Mouse (Mus musculus) CH12.LX (cell line): ENCODE measurements around the gene Gsta2. TPM values are rescaled to one million over a fixed set of nuclear protein-coding genes. Genes with fewer than 3 reads are reported as not detected.

Source experiments
- DNase-seq: peaks from one replicate; pipeline ENCODE4 v3.0.0-alpha.2; 2013; ENCODE audit errors: extremely low read depth
- H3K27ac ChIP-seq: 2 replicates; pipeline ENCODE4 v1.5.1; 2012; ENCODE audit warnings: low read depth, mild to moderate bottlenecking, control low read depth, moderate library complexity; ENCODE audit not compliant: insufficient read depth
- H3K27me3 ChIP-seq: replicated peaks from 2 replicates; pipeline ENCODE3; 2012; ENCODE audit warnings: inconsistent platforms
- H3K36me3 ChIP-seq, 2 experiments: replicated peaks in 1 of 2; 2 replicates each; pipeline versions ENCODE3 to v1.6.1; 2012; ENCODE audit warnings: inconsistent platforms in 1 of 2, low read length in 1 of 2, mild to moderate bottlenecking in 1 of 2, mixed read lengths in 1 of 2, moderate library complexity in 1 of 2; ENCODE audit not compliant: control insufficient read depth in 1 of 2, insufficient read depth in 1 of 2
- H3K4me1 ChIP-seq, 2 experiments: 2 replicates each; pipeline ENCODE4 v1.6.1; 2012; ENCODE audit warnings: inconsistent platforms in 1 of 2, moderate library complexity in 1 of 2; ENCODE audit not compliant: insufficient read depth in 2 of 2, control insufficient read depth in 1 of 2
- H3K4me2 ChIP-seq: 2 replicates; pipeline ENCODE4 v1.6.1; 2012; ENCODE audit warnings: low read depth, mild to moderate bottlenecking, control low read depth; ENCODE audit not compliant: poor library complexity, insufficient read depth, severe bottlenecking
- H3K4me3 ChIP-seq, 3 experiments: fragments of 150-350 bp in 1 of 3; sonication (generic) in 1 of 3; replicated peaks in 1 of 3; 2 replicates each; pipeline versions ENCODE3 to v1.5.1; 2011 to 2012; ENCODE audit warnings: low read depth in 2 of 3, low read length in 2 of 3, mild to moderate bottlenecking in 2 of 3, moderate library complexity in 2 of 3, control low read depth in 1 of 3, improper control_type of control experiment in 1 of 3, inconsistent platforms in 1 of 3, mixed read lengths in 1 of 3; ENCODE audit not compliant: poor library complexity in 1 of 3
- H3K79me2 ChIP-seq: replicated peaks from 2 replicates; pipeline ENCODE4 v1.6.1; 2012; ENCODE audit warnings: mild to moderate bottlenecking, moderate library complexity; ENCODE audit not compliant: control insufficient read depth, poor library complexity, insufficient read depth, severe bottlenecking; ENCODE audit errors: extremely low read depth
- H3K9ac ChIP-seq: 2 replicates; pipeline ENCODE4 v1.6.1; 2012; ENCODE audit warnings: low read depth, mild to moderate bottlenecking, control low read depth, moderate library complexity; ENCODE audit not compliant: insufficient read depth
- H3K9me3 ChIP-seq: replicated peaks from 2 replicates; pipeline ENCODE3; 2012; ENCODE audit warnings: low read length, inconsistent platforms, mixed read lengths
- BHLHE40 ChIP-seq: IDR thresholded peaks from 2 replicates; pipeline ENCODE4 v1.6.1; 2011; ENCODE audit warnings: mild to moderate bottlenecking, low read depth, low read length, improper control_type of control experiment
- CHD1 ChIP-seq: IDR thresholded peaks from 2 replicates; pipeline ENCODE4 v1.6.1; 2012; ENCODE audit warnings: low read depth, low read length, improper control_type of control experiment, inconsistent platforms
- CHD2 ChIP-seq: IDR thresholded peaks from 2 replicates; pipeline ENCODE4 v1.6.1; 2011; ENCODE audit warnings: low read length, improper control_type of control experiment
- CTCF ChIP-seq, 2 experiments: IDR thresholded peaks in 1 of 2; conservative IDR thresholded peaks in 1 of 2; 2 replicates each; pipeline ENCODE4 v1.5.1; 2011 to 2012; ENCODE audit warnings: low read depth in 2 of 2, low read length in 2 of 2, improper control_type of control experiment in 1 of 2, inconsistent platforms in 1 of 2, mild to moderate bottlenecking in 1 of 2, moderate library complexity in 1 of 2
- E2F4 ChIP-seq: IDR thresholded peaks from 2 replicates; pipeline ENCODE4 v1.6.1; 2011; ENCODE audit warnings: low read depth, low read length, improper control_type of control experiment; ENCODE audit not compliant: insufficient replicate concordance
- ELF1 ChIP-seq: IDR thresholded peaks from 2 replicates; pipeline ENCODE4 v1.6.1; 2014; ENCODE audit warnings: low read depth, mild to moderate bottlenecking, inconsistent platforms, low read length, improper control_type of control experiment
- EP300 ChIP-seq: IDR thresholded peaks from 2 replicates; pipeline ENCODE4 v1.6.1; 2011; ENCODE audit warnings: low read length, improper control_type of control experiment
- HCFC1 ChIP-seq: IDR thresholded peaks from 2 replicates; pipeline ENCODE4 v1.6.1; 2012; ENCODE audit warnings: low read depth, mild to moderate bottlenecking, inconsistent platforms, low read length, improper control_type of control experiment
- IRF4 ChIP-seq: IDR thresholded peaks from 2 replicates; pipeline ENCODE4 v1.6.1; 2014; ENCODE audit warnings: low read depth, mild to moderate bottlenecking, inconsistent platforms, low read length, improper control_type of control experiment
- JUN ChIP-seq: IDR thresholded peaks from 2 replicates; pipeline ENCODE4 v1.6.1; 2011; ENCODE audit warnings: low read depth, mild to moderate bottlenecking, low read length, improper control_type of control experiment, moderate library complexity; ENCODE audit not compliant: insufficient read depth
- JUND ChIP-seq: conservative IDR thresholded peaks from 2 replicates; pipeline ENCODE4 v1.6.1; 2011; ENCODE audit warnings: low read depth, low read length, improper control_type of control experiment
- MAX ChIP-seq: IDR thresholded peaks from 2 replicates; pipeline ENCODE4 v1.6.1; 2011; ENCODE audit warnings: low read length, improper control_type of control experiment
- MEF2A ChIP-seq: IDR thresholded peaks from 2 replicates; pipeline ENCODE4 v1.6.1; 2014; ENCODE audit warnings: low read depth, mild to moderate bottlenecking, inconsistent platforms, low read length, improper control_type of control experiment, borderline replicate concordance
- MXI1 ChIP-seq: IDR thresholded peaks from 2 replicates; pipeline ENCODE4 v1.6.1; 2011; ENCODE audit warnings: mild to moderate bottlenecking, low read depth, low read length, improper control_type of control experiment
- MYC ChIP-seq: IDR thresholded peaks from 2 replicates; pipeline ENCODE4 v1.6.1; 2011; ENCODE audit warnings: low read depth, mild to moderate bottlenecking, improper control_type of control experiment, low read length
- NELFE ChIP-seq: IDR thresholded peaks from 2 replicates; pipeline ENCODE4 v1.6.1; 2011; ENCODE audit warnings: low read depth, low read length, improper control_type of control experiment
- NRF1 ChIP-seq: IDR thresholded peaks from 2 replicates; pipeline ENCODE4 v1.6.1; 2014; ENCODE audit warnings: low read depth, mild to moderate bottlenecking, inconsistent platforms, low read length, improper control_type of control experiment, moderate library complexity
- POLR2A ChIP-seq: IDR thresholded peaks from 2 replicates; pipeline ENCODE4 v1.6.1; 2011; ENCODE audit warnings: low read depth, mild to moderate bottlenecking, improper control_type of control experiment, low read length
- POLR2AphosphoS2 ChIP-seq: IDR thresholded peaks from 2 replicates; pipeline ENCODE4 v1.6.1; 2011; ENCODE audit warnings: low read depth, low read length, improper control_type of control experiment
- RAD21 ChIP-seq: IDR thresholded peaks from 2 replicates; pipeline ENCODE4 v1.6.1; 2011; ENCODE audit warnings: low read depth, mild to moderate bottlenecking, low read length, improper control_type of control experiment, moderate library complexity
- RCOR1 ChIP-seq: conservative IDR thresholded peaks from 2 replicates; pipeline ENCODE4 v1.6.1; 2012; ENCODE audit warnings: low read depth, mild to moderate bottlenecking, inconsistent platforms, low read length, improper control_type of control experiment
- SIN3A ChIP-seq: IDR thresholded peaks from 2 replicates; pipeline ENCODE4 v1.6.1; 2012; ENCODE audit warnings: low read length, improper control_type of control experiment, inconsistent platforms
- SMC3 ChIP-seq: IDR thresholded peaks from 2 replicates; pipeline ENCODE4 v1.6.1; 2011; ENCODE audit warnings: low read depth, low read length, improper control_type of control experiment
- TBP ChIP-seq: conservative IDR thresholded peaks from 2 replicates; pipeline ENCODE4 v1.6.1; 2011; ENCODE audit warnings: low read depth, low read length, improper control_type of control experiment
- TCF12 ChIP-seq: IDR thresholded peaks from 2 replicates; pipeline ENCODE4 v1.6.1; 2014; ENCODE audit warnings: low read depth, mild to moderate bottlenecking, inconsistent platforms, low read length, improper control_type of control experiment
- UBTF ChIP-seq: IDR thresholded peaks from 2 replicates; pipeline ENCODE4 v1.6.1; 2012; ENCODE audit warnings: low read depth, mild to moderate bottlenecking, inconsistent platforms, low read length, improper control_type of control experiment, moderate library complexity
- USF1 ChIP-seq: IDR thresholded peaks from 2 replicates; pipeline ENCODE4 v1.6.1; 2014; ENCODE audit warnings: low read depth, mild to moderate bottlenecking, inconsistent platforms, low read length, improper control_type of control experiment
- USF2 ChIP-seq: conservative IDR thresholded peaks from 2 replicates; pipeline ENCODE4 v1.6.1; 2011; ENCODE audit warnings: low read depth, low read length, improper control_type of control experiment
- ZKSCAN1 ChIP-seq: IDR thresholded peaks from 2 replicates; pipeline ENCODE4 v1.6.1; 2012; ENCODE audit warnings: low read depth, inconsistent platforms, low read length, improper control_type of control experiment, borderline replicate concordance
- ZMIZ1 ChIP-seq: IDR thresholded peaks from 2 replicates; pipeline ENCODE4 v1.6.1; 2012; ENCODE audit warnings: low read depth, mild to moderate bottlenecking, inconsistent platforms, low read length, improper control_type of control experiment
- ZNF384 ChIP-seq: IDR thresholded peaks from 2 replicates; pipeline ENCODE4 v1.6.1; 2012; ENCODE audit warnings: low read depth, low read length, improper control_type of control experiment, inconsistent platforms
- dilution Hi-C: fragments of 300-500 bp; cut with MboI; formaldehyde crosslinking; loops from 2 replicates; pipeline ENCODE4 v1.14.3; 2020; ENCODE audit warnings: low sequenced_read_pairs; ENCODE audit not compliant: extremely low pct_unique_long_range_greater_than_20kb, extremely low pct_ligation_motif_present
- in situ Hi-C: fragments of 300-500 bp; cut with MboI; formaldehyde crosslinking; loops from 3 replicates; pipeline ENCODE4 v1.14.3; 2019; ENCODE audit warnings: low sequenced_read_pairs, low pct_ligation_motif_present, low pct_unique_long_range_greater_than_20kb, mixed read lengths
- polyA plus RNA-seq: library from polyadenylated mRNA; unstranded; fragments of >175 nt; gene quantifications from 2 replicates; pipeline ENCODE4 v1.2.1, GENCODE M21; 2012; ENCODE audit warnings: low read depth; ENCODE audit not compliant: insufficient read length
- total RNA-seq, 2 experiments: library from RNA; depleted of rRNA; stranded (reverse); fragments of 300-350 nt in 1 of 2; fragments of >200 nt in 1 of 2; gene quantifications; 2 replicates each; pipeline ENCODE4 v1.2.3; 2012 to 2014

The Gsta2 gene
- total and polyA plus RNA-seq, 3 experiments, result not detected

DNA sequence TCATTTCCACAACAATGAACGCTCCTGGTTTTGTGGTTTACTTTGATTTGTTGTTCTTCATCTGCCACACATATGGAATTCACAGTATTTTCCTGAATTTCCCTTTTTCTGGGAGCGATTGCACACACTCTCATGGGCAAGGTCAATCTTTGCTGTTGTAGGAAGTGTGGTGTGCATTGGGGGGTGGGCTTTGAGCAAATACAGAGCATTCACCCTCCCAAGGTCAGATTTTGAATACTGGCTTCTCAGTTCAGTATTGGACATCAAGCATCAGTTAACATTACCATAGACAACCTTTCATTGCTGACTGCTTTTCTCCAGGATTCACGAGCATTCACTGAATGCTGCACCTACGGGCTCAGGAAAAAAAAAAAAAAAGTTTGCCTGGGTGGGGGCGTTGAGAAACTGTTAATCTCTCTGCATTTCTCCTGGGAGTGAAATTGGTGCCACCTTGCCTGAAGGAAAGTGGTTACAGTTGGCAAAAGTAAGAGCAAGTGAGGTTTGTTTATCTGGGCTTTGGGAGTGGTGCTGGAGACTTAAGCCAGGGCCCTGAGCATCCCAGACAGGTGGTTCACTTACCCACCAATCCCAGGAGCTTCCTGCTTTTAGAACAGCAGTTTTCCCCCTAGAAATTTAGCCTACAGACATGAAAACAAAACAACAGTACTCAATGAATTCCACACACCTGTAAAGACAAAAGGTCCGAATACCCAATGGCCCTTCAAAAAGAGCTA is 4.3 kb upstream of the Gsta2 start:
- Histone ChIP-seq H3K27me3 (peaks cover 37% of the 10 kb centered on the region), H3K4me2 (no peak overlapping the region), H3K9ac (no peak overlapping the region), H3K79me2 (no peaks in the 10 kb centered on the region), H3K4me3 (no peak overlapping the region), H3K9me3 (no peaks in the 10 kb centered on the region), H3K4me1 (no peaks in the 10 kb centered on the region), H3K27ac (no peak overlapping the region), H3K36me3 (no peaks in the 10 kb centered on the region)
- in situ Hi-C loops (loop anchor here (10.0 kb wide), 1 partner anchor 175 kb away; no protein-coding TSS in a partner anchor), dilution Hi-C loops (no loop called here)
- DNase-seq, result no peak
- no peak for TF ChIP-seq E2F4
- TF ChIP-seq USF1, result no peak
- TF ChIP-seq SMC3, result no peak
- TF ChIP-seq NRF1, result no peak
- no peak for TF ChIP-seq JUND
- TF ChIP-seq JUN, result no peak
- no peak for TF ChIP-seq MEF2A
- TF ChIP-seq TBP, result no peak
- TF ChIP-seq ZKSCAN1, result no peak
- no peak for TF ChIP-seq RAD21
- no peak for TF ChIP-seq UBTF
- TF ChIP-seq MXI1, result no peak
- TF ChIP-seq ZNF384, result no peak
- no peak for TF ChIP-seq SIN3A
- no peak for TF ChIP-seq ZMIZ1
- TF ChIP-seq MAX, result no peak
- no peak for TF ChIP-seq TCF12
- TF ChIP-seq CHD1, result no peak
- TF ChIP-seq HCFC1, result no peak
- TF ChIP-seq MYC, result no peak

DNA sequence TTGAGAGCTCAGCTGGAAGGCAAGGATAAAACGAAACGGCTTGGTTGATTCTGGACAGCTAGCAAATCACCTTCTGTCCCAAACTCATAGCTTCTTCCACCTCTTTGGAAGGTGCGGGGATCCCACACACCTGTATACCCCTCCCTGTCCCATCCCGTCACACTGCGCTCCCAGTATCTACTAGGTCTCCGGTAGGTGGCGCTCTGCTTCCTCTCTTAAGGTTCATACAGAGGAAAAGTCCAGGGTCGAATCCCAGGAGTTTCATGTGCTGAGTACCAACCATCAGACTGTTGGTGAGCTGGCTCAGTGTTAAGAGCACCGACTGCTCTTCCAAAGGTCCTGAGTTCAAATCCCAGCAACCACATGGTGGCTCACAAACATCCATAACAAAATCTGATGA is 2.5 kb upstream of the Gsta2 start:
- Histone ChIP-seq H3K4me3 (no peak overlapping the region), H3K4me2 (no peak overlapping the region), H3K27ac (no peak overlapping the region), H3K79me2 (no peaks in the 10 kb centered on the region), H3K36me3 (no peaks in the 10 kb centered on the region), H3K9ac (no peak overlapping the region), H3K4me1 (no peaks in the 10 kb centered on the region), H3K9me3 (no peaks in the 10 kb centered on the region), H3K27me3 (peaks cover 30% of the 10 kb centered on the region)
- DNase-seq, result peak; percentile 57
- in situ Hi-C loops, result no loop called here
- dilution Hi-C loops, result no loop called here
- TF ChIP-seq ELF1 (no peak), CTCF (conservative IDR thresholded peaks at IDR 0.05 in 1 of 2, IDR thresholded peaks at IDR 0.05 in 1 of 2; ENCODE audit: low read depth in 2 of 2, low read length in 2 of 2) (peak; percentile 74 to 79), ZKSCAN1 (no peak), ZNF384 (no peak), SMC3 (peak; percentile 62), CHD1 (no peak), TBP (no peak), NELFE (no peak), BHLHE40 (no peak), RAD21 (peak; percentile 66), MXI1 (no peak), USF1 (no peak), E2F4 (no peak), SIN3A (no peak), USF2 (no peak), NRF1 (no peak), HCFC1 (no peak), IRF4 (peak; percentile 42; the same call in 1 of the 2 replicates), RCOR1 (no peak), MAX (no peak), POLR2A (no peak), EP300 (no peak), ZMIZ1 (no peak), POLR2AphosphoS2 (no peak), UBTF (no peak), CHD2 (no peak), MEF2A (no peak)
